Mouse (Mus musculus) hindbrain, embryonic 11.5 days (tissue): ENCODE data around the gene Tmem106b. TPM values are rescaled to one million over a fixed set of nuclear protein-coding genes. Genes with fewer than 3 reads are reported as not detected.

ENCODE experiments used
- ATAC-seq: fragments of 200-750 bp; cut with Nextera tagmentation; 2 replicates; pipeline ENCODE4 v1.8.0; 2017; ENCODE audit warnings: mild to moderate bottlenecking, moderate TSS enrichment, moderate library complexity; ENCODE audit not compliant: low FRiP score
- DNase-seq: peaks from one replicate; pipeline ENCODE4 v3.0.0-alpha.2; 2015; ENCODE audit warnings: low spot score
- H3K27ac ChIP-seq: fragments of 300-500 bp; sonication (generic); 2 replicates; pipeline ENCODE4 v1.5.1; 2014; ENCODE audit warnings: mild to moderate bottlenecking, low read depth, low read length
- H3K27me3 ChIP-seq: fragments of 300-500 bp; sonication (generic); 2 replicates; pipeline ENCODE4 v1.6.1; 2014; ENCODE audit warnings: mild to moderate bottlenecking, low read length, moderate library complexity, mixed read lengths; ENCODE audit not compliant: control insufficient read depth, insufficient read depth
- H3K36me3 ChIP-seq: fragments of 300-500 bp; sonication (generic); 2 replicates; pipeline ENCODE4 v1.6.1; 2014; ENCODE audit warnings: mild to moderate bottlenecking, low read length, moderate library complexity, mixed read lengths; ENCODE audit not compliant: control insufficient read depth, insufficient read depth
- H3K4me1 ChIP-seq: fragments of 300-500 bp; sonication (generic); replicated peaks from 2 replicates; pipeline ENCODE4 v1.6.1; 2014; ENCODE audit warnings: low read length, mixed read lengths; ENCODE audit not compliant: control insufficient read depth, insufficient read depth
- H3K4me2 ChIP-seq: fragments of 300-500 bp; sonication (generic); replicated peaks from 2 replicates; pipeline ENCODE4 v1.6.1; 2014; ENCODE audit warnings: mild to moderate bottlenecking, low read depth, low read length
- H3K4me3 ChIP-seq: fragments of 300-500 bp; sonication (generic); 2 replicates; pipeline ENCODE4 v1.5.1; 2014; ENCODE audit warnings: low read depth, low read length
- H3K9ac ChIP-seq: fragments of 300-500 bp; sonication (generic); 2 replicates; pipeline ENCODE4 v1.6.1; 2014; ENCODE audit warnings: low read depth, low read length
- H3K9me3 ChIP-seq: fragments of 300-500 bp; sonication (generic); 2 replicates; pipeline ENCODE4 v1.6.1; 2016; ENCODE audit warnings: low read length; ENCODE audit not compliant: control insufficient read depth
- WGBS: fragments of 180-500 bp; shearing (Covaris S2); extraction: QIAGEN DNeasy Blood & Tissue Kit; methylation state at CpG from one replicate; pipeline ENCODE4 v1.1.7; 2014; 5-methylcytosine and 5-hydroxymethylcytosine counted together
- polyA plus RNA-seq: library from polyadenylated mRNA; unstranded; fragments of >200 nt; fragmentation: Nextera tagmentation; extraction: Ambion mirVana; gene quantifications from 2 replicates; pipeline ENCODE4 v1.2.1, GENCODE M21; 2014

Gene Tmem106b
- polyA plus RNA-seq, 1 experiment from 2014 or later: 31.8 TPM

DNA sequence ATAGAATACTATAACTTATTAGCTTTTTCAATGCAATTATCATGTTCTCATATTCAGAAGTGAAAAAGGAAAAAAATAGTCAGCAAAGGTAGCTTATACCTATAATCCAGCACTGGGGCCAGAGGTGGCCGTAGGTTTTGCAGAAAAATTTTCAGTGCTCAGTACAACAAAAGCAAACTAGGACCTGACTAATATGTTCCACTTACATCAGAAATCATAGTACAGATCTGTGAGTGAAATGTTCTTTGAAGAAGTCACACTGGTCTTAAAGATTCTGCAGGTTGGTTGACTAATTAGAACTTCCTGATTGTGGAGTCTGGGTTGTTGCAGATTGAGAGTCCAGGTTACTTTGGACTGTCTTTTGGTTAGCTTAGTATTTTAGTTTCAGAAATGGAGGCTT lies 67.7 kb downstream of the Tmem106b start:
- DNase-seq: no peak
- no peak for ATAC-seq
- no peaks in the 10 kb centered on the region for H3K4me1 ChIP-seq
- no peak overlapping the region for H3K9ac ChIP-seq
- H3K36me3 ChIP-seq: no peaks in the 10 kb centered on the region
- H3K9me3 ChIP-seq: no peaks in the 10 kb centered on the region
- H3K4me3 ChIP-seq: no peak overlapping the region
- H3K27ac ChIP-seq: no peak overlapping the region
- 97% methylated on average over 1 of the region's 1 CpGs for WGBS
- H3K27me3 ChIP-seq: no peaks in the 10 kb centered on the region
- H3K4me2 ChIP-seq: no peak overlapping the region

Other genes starting within 250 kb of the Tmem106b start
- 0.17 TPM in 1 of 2 replicates, not detected in the other for gene Vwde, start 155.2 kb downstream of the Tmem106b start, polyA plus RNA-seq